Mouse (Mus musculus) fibroblast of lung, adult 2 months (primary cell): ENCODE data around the gene Rita1.

Source experiments
- DNase-seq: peaks from one replicate; pipeline ENCODE4 v3.0.0-alpha.2; 2011; ENCODE audit warnings: low read depth

Gene Rita1

DNA sequence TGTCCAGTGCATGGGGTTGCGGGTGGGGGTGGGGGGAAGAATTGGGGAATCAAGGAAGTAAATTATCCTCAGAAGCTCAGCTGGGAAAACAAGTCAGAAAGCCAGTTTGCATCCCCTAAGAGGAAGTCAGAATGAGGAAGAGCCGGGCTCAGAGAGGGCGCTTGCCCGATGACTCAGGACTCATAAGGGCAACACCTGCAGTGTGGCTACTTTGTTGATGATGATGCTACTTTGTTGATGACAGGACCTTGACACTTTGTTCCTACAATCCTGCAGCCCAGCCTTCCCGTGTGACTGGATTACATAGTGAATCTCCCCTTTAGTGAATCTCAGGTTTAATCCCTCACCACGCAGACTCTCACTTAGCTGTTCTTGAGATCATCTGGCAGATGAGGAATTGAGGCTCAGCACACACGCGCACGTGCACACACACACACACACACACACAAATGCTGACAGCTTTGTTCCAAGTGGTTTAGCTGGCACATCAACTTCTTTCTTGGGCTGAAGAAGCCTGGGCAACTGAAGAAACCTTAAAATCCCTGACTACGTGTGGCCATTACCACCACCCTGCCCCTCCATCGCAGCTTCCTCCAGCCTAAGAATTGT is 42.0 kb downstream of the Rita1 start:
- no peak for DNase-seq

DNA sequence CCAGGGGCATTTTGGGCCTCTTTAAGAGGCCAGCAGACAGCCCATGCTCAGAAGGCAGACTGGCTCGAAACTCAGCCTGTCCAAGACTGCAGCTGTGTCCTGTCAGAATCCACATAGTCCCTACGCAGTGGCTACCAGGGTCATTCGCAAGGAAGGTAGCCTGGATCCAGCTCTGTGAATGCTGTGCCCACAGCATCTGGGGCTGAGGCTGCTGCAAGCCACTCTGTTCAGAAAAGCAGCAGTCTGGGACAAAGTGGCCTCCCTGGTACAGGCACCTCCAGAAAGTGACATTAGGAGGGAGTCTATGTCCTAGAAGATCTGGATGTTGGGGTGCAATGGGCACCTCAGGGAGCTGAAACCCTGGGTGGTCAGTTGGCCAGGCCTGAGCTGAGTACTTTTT is 42.6 kb downstream of the Rita1 start:
- DNase-seq = no peak

DNA sequence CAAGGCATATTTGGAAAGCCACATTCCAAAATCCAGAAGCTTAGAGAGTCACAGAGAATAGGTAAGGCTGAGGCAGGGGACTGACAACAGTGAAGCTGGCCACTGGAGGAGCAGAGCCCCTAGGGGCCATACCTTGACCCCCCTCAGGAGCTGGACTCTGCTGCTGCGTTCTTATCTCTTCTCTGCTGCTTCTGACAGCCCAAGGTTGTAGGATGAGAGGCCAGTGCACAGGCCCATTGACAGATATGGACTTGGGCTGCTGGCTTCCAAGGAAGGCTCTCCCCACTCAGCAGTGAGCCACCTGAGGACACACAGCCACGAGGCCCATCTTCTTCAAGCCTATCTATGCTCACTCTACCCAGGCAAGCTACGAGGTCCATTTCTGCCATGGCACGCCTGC is 43.4 kb downstream of the Rita1 start:
- no peak for DNase-seq

DNA sequence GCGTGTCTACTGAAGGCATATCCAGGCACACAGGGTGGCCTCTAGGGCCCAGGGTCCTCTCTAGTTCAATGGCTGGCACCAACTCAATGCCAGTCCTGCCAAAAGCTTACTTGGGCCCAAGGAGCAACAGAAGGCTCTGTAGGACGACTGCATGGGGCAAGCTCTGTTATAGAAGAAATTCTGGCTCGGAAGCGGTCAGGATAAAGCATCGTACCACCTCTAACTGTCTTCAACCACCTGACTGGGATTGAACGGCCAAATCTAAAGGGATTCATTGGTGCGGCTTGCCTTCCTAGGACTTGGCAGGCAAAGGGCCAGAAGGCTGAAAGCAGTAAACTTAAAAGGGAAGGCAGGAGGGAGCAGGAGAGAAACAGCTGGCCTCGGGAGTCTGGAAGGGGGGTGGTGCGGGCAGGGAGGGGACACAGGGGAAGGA is 44.0 kb downstream of the Rita1 start:
- no peak for DNase-seq

DNA sequence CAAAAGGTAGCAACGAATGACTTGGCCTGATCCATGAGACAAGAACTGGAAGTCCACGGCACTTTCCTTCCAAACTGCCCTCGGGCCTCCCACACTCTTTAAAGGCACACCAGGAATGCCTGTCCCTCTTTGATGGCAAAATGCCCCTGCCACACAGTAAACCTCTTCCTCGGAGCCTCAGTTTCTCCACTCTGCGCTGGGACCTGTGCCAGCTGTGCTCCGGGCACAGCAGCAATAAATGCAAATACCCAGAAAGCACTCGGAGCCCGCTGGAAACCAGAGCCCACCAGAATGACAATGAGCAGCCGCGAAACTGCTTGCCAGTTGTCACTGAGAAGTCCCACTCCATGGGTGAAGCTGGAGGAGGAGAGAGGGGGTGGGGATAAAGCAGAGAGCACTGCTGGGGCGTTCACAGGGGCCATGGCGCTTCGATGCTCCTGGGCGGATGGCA is 44.6 kb downstream of the Rita1 start:
- no peak for DNase-seq

DNA sequence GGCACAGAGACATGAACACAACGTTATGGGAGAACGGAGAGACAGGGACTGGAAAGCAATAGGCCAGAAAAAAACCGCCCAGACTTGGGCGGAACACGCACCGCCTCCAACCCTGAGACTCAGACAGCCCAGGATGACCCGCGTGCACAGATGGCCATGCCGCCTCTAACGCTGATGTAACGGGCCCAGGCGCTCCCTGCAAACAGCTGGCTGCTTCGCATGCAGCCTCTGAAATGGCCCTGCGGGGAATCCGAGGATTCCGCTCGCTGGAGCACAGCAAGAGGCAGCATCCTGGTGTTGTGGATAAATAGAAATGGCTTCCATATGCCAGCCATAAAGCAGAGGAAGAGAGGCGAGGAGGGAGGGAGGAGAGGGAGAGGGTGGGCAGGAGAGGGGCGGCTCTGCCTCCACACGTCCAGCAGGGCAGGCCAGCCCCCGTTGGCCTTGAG is 45.1 kb downstream of the Rita1 start:
- no peak for DNase-seq

DNA sequence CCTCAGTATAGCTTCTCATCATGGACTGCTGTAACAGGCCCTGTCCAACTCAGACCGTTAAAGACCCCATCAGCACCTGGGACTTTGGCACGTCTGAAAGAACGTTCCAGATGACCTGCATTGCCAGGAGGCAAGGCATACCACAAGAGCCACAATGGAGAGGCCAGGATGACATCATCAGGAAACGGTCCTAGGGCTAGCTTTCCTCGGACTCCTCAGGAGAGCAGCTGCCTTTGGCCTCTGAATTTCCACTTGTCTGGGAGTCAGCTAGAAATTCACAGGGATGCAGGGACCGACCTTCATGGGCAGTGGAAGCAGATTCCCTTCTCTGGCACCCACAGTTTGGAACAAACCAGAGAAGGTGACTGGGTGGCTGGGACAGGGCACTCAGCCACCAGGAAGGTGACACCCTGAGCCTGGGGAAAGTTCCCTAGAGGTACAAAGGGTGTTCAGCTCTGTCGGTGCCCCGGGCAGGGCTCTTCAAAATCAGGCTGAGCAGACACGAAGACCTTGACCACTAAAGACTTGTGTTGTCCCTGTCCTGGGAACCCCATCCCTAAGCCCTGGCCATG is 45.6 kb downstream of the Rita1 start:
- DNase-seq = no peak

DNA sequence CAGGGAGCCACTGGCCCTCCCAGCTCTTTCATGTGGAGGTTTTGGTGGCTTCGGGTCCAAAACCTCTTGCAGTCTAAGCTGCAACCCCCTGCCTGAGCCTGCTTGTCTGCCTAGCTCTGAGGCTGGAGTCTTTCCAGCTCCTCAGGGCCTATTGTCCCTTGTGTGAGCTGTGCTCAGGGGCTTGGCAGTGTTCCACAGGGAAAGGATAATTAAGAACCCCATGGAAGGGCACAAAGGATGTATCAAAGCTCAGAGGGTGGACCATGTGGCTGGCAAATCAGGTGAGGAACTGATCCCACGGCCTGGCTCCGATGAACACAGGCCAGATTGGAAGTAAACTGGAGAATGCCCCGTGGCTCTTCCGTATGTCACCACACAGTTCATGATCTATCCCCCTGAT is 46.3 kb downstream of the Rita1 start:
- DNase-seq = no peak

DNA sequence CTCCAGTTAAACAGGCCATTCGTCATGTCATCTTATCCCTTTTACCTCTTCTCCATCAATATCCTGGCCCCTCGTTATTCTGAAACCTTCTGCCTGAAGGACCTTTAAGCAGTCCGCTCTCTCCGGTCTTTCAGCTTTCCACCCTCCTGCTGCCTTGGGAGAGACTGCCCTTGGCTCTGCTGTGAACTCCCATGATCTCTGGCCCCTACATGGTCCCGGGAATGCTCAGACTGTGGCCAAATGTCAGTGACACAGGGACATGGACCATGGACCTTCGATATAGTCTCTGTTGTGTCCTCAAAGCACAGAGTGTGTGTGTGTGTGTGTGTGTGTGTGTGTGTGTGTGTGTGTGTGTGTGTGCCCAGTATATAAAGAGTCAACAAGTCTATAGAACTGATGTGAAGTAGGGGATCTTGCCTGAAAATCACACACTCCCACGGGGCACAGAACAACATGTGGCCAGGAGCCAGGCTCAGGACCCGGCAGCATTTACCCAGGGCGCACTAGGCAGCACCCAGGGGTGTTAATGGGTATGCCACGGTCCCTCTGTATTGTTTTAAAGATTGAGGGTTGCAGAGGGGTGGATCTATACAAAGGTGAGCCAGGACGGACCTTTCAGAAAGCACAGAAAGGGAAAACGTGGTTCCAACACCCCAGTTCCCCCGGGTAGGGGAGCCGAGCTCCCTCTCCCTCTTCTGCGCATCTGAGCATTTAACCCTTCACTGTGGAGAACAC is 47.1 kb downstream of the Rita1 start:
- DNase-seq = no peak

DNA sequence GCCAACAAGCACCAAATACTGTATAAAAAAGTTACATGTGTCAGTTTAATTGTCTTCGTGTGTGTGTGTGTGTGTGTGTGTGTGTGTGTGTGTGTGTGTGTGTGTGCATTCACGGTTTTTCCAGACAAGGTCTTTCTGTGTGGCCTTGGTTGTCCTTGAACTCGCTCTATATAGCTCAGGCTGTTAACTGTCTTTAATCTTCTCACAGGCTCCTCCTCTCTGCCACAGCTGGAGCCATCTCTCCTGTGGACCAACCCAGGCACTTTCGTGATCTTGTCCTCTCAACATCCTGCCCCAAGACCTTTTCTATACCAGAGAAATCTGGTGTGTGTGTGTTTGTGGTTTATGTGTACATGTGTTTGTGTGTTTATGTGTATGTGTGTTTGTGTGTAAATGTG is 48.5 kb downstream of the Rita1 start:
- no peak for DNase-seq

DNA sequence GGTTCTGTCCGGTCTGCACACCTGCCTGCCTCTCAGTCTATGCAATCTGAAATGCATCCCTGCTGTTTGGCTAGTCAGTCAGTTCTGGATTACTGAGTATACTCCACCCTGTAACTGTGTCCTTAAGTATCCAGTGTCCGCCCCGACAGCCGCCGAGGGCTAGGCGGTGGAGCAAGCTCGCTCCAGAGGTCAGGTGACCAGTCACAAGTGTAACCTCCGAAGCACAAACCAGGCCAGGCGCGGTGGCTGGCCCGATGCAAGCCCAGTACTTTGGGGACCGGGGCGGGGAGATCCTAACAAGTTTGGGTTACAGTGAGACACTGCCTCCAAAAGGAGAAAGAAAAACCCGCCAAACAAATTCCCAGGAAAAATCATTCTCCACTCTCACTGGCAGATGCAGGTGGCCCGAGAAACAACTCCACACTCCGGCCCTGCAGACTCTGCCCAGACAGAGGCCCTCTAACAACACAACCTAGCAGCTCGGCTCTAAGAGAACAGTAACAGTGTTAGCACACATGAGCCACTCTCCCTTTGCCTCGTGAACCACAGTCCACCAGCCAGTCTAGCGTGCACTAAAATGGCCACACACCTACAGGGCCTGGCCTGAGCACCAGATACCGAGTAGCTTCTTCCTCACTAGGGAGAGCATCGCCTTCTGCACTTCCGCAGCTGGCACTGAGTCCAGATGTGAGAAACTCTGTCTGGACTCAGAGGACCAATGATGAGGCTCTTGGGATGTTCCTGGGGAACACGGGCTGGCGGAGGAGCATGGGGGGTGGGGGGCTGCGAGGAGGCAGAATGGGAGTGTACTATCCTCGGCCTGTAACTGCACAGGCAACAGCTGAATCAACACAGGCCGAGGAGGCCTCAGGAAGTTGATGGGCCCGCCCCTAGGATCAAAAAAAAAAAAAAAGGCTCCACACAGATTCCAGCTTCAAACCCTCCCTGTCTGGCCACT is 49.2 kb downstream of the Rita1 start:
- DNase-seq = peak; percentile 59

DNA sequence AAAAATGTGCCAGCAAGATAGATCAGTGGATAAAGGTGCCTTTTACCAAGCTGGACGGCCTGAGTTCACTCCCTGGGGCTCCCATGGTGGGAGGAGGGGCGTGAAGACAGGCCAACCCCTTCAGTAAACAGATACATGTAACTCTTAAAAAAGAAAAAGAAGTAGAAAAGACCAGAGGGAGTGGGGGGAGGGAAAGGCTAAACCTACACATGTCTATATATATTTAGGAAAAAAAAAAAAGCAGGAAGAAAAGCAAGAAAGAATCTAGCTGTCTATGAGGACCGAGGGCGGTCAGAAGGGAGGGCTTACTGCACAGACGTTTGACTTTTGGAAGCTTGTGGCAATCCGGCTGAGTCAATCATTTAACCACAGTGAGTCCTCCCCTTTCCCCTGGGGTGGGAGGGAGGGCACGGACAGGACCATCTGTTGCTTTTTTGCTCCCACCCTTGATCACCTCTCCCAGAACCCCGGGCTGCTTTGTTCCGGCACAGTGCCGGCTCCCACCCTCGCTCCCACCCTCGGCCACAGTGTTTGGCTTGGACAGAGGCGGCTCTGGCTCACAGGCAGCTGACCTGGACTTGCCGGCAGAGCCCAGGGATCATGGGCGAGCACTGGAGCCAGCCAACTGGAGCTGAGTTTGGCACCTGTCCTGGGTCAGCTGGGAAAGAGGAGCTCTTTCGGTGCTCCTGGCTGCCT is 51.6 kb downstream of the Rita1 start:
- peak; percentile 99 for DNase-seq

DNA sequence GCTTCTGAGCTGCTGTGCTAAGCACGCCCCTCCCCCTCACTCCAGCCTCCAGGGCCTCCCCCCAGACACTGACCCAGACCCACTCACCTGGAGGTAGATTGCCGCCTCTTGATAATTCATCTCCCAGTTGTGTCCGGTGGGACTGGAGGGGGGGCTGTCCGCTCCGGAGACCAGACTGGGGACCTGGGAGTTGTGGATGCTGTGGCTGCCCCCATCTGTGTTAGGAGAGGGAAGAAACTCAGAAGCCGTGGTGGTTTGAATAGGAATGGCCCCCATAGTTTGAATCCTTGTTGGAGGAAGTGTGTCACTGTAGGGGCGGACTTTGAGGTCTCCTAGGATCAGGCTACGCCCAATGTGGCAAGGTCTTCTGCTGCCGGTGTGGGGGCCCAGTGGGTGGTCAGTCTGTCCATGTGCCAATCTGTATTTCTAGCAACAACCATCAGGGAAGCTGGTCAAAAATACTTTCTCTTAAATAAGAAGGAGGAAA is 52.2 kb downstream of the Rita1 start:
- DNase-seq = no peak

DNA sequence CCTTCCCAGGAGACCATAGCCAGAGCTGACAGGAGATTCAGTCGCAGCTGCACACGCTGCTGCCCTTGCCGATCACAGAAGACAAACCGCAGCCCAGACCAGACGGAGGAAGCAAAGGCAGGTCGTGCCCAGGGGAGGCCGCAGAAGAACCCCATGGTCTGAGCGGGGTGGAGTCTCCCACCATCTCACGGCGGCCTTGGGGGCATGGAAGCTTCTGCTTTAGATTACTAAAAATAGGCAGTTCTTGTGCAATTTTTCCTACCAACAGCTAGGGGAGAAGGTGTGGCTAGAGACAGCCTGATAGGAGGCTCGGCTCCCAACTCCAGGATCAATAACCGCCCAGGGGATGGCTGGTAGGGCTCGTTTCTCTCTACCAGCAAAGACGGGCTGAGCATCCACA is 53.6 kb downstream of the Rita1 start:
- DNase-seq = no peak

DNA sequence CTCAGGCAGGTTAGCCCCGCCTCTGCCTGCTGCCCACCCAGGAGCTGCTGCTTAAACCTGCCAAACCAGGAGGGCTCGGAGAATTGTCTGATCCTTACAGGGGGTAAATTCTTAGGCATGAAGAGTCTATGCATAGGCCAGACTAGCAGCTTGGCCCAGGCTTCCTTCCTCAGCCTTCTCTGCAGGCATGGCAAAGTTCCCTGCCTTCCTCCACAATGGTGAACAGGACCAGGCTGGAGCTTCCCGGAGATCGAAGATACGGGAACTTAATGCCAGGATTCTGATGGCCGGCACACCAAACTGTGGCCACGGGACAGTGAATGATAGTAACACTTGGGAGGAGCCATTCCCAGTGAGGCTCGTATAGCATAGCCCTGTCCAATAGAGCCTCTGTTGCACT is 54.3 kb downstream of the Rita1 start:
- DNase-seq = no peak

DNA sequence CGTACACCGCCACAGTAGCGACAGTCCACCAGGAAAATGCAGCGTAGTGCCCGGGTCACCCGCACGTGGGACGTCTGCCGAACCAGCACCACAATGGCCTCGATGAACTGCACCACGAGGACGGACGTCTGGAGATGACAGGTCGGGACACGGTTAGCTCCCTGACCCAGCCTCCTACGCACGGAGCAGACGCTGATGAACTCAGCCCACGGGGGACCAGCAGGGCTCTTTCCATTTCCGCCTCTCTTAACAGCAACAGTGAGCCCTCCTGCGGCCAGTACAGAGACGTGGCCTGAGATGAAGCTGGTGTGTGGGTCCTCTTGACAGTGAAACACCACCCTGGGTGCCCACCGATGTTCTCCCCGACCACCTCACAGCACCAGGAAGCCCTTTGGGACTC is 56.5 kb downstream of the Rita1 start:
- DNase-seq = no peak

DNA sequence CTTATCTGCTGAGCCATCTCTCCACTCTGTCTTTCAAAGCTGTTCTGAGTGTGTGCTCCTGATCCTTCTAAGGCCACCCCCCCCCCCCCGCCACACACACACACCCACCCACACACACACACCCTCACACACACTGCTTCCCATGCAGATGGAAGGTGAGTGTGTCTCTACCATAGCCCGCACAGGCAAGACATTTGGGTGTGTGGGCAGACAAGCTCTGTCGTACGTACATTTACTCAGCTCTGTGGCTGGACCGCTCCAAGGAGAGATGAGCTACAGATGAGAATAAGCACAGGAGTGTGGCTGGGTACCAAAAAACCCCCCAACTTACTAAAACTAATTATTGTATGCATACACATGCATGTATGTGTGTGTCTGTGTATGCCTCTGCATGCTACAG is 61.7 kb downstream of the Rita1 start:
- DNase-seq = no peak

DNA sequence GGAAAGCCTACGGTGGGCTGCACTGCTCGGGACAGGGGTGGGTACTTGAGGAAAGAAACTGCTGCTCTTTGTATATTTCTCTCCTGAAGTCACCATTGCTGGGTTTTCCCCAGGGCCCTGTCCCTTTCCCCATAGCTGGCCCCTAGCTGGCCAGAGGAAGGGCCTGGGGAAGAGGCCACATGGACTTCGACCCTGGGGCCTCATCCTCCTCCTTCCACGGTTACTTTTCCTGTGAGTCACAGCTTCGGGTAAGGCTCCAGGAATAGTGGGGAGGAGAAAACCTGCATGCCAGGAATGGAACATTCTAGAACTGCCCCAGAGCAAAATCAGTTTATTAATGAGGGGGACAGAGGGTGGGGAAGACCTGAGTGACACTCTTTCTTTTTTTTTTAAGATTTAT is 62.3 kb downstream of the Rita1 start:
- DNase-seq = no peak

DNA sequence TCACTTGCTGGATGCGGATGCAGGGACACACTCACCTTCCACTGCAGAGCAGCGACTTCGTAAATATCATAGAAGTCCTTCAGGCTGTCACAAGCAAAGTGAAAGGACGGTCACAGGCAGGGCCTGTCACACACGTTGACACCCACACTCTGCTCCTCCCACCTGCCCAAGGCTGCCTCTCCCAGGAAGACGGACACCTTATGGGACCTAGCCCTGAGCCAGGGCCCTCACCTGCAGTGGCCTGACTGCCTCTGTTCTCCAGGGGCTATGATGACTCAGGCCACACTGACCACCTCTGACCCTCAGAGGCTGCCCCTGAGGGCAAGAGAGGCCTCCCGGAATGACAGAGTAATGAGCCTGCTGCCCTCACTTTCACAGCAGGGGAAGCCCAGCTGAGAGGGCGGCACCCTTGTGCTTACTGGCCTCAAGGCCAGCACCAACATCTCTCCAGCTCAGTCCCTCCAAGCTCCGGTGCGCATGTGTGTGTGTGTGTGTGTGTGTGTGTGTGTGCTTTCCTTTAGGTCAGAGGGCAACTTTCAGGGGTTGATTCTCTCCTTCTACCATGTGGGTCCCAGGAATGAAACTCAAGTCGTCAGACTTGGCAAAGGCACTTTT is 64.0 kb downstream of the Rita1 start:
- no peak for DNase-seq
